Mouse (Mus musculus): ENCODE measurements around the gene Cflar. TPM values are rescaled to one million over a fixed set of nuclear protein-coding genes. Genes with fewer than 3 reads are reported as not detected.
"Not testable (repeated sequence)": the region's sequence is repeated elsewhere in the genome, so short reads cannot be mapped to it uniquely, and the experiment has no call there.

Cflar gene
- total RNA-seq, 2 experiments from 2014 or later = 25.1 to 30.1 TPM

DNA sequence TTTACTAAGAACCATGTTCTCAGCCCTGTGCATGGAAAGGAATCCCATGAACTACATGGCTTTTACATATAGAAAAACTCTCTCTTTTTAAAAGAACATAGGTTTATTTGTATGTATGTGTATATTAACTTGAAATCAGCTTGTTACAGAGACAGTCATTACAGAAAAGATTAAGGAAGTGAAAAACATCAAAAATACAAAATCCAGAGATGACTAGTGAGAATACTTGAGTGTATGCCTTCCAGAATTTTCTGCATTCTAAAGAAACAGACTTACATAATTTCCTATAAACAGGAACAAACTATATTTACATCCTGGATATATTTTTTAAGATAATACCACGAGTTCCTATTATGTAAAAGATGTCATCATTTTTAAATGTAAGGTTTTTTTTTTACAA, 17.6 kb upstream of the Cflar start:
- H3K4me3 ChIP-seq = no peak overlapping the region
- DNase-seq (ENCODE audit: extremely low spot score in 1 of 2, low spot score in 2 of 2) = no peak
- H3K27ac ChIP-seq = no peak overlapping the region
- intact Hi-C loops (cut with DNase I) = loop anchor here (10.0 kb wide), 1 partner anchor 189 kb away; the partner anchor contains the start of gene Orc2
- no peak for TF ChIP-seq CTCF (IDR thresholded peaks at IDR 0.05)

DNA sequence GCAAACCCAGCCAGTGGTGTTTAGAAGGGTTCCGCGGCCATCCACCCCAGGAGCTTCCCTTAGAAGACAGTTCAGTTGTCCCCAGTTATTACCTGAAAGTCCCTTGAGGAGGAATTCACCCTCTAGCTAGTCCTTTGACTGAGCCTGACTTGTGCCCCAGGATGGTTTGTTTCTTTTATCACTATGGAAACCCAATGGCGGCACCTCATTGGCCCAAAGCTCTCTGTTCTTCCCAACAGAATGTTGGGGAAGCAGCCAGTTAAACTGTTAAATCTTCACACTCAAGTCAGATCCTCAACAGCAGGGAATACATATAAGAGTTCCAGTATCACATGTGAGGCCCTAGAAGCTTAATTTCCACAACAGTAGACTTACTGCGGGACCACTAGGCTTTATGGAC, 15.5 kb upstream of the Cflar start, which contains the start of gene Als2cr12:
Gene Als2cr12, minus strand, starts transcription at position 180 of the 400 bp plus-strand sequence.
- intact Hi-C loops (cut with DNase I) = loop anchor here (10.0 kb wide), 1 partner anchor 191 kb away; the partner anchor contains the start of gene Orc2
- DNase-seq (ENCODE audit: extremely low spot score in 1 of 2, low spot score in 2 of 2); H3K27ac ChIP-seq; H3K4me3 ChIP-seq: not testable (repeated sequence)

DNA sequence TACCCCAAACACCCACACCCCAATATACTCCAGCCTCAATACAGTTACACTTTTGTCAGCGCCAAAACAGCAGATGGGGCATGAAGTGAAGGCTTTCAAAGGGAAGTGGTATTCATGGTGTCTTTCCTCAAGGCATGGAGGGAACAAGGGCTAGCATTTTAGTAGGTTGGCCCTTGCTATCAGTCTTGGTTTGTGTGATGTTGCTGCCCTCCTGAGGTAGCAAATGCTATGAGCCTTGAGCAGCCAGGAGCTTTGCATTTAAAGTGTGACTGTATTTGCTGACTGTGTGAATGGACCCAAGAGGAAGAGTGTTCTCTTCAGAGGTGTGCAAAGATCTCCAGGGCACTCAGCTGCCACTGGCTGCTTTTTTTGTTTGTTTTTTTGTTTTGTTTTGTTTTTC, 13.7 kb upstream of the Cflar start:
- intact Hi-C loops (cut with DNase I) = loop anchor here (10.0 kb wide), 1 partner anchor 193 kb away; the partner anchor contains the start of gene Orc2
- DNase-seq (ENCODE audit: extremely low spot score in 1 of 2, low spot score in 2 of 2) = peak in 1 of 2 experiments; percentile 32
- H3K27ac ChIP-seq, H3K4me3 ChIP-seq: not testable (repeated sequence)
- TF ChIP-seq CTCF (IDR thresholded peaks at IDR 0.05) = peak; percentile 49

DNA sequence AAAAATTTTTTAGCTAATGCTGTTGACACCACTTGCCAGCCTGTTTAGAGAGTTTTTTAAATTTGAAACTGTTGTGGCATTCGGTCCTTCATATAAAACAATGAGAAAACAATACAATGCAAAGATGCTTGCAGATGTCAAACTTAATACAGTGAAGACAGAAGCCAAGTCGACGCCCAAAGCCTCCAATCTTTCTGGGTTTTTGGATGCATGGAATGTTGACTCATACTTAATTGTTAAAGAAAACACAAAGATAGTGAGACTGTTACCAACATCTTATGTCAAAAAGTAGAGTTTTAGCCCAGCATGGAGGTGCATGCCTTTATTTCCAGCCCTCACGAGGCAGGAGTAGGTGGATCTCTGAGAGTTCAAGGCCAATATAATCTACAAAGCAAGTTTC, 12.5 kb upstream of the Cflar start:
- DNase-seq (ENCODE audit: extremely low spot score in 1 of 2, low spot score in 2 of 2) = no peak
- Histone ChIP-seq H3K27ac (no peak overlapping the region), H3K4me3 (no peak overlapping the region)
- no peak for TF ChIP-seq CTCF (IDR thresholded peaks at IDR 0.05)
- intact Hi-C loops (cut with DNase I) = loop anchor here (10.0 kb wide), 1 partner anchor 194 kb away; the partner anchor contains the start of gene Orc2

DNA sequence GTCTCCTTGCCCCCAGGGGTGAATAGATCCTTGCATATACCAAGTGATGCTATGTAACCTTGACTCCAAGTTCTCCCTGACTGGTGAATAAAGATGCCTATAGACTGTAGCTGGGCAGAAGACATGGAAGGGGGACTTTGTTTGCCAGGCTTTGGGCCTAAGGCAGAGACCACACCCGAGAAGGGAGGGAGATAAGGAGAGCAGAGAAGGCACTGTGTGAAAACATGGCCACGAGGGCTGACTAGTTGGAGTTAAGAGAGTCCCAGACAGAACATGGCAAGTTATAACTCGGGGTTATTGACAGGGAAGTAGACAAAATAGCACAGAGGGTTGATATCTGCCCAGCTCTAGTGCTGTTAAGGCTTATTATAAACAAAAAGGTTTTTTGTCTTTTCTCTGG, 11.3 kb upstream of the Cflar start:
- intact Hi-C loops (cut with DNase I) = loop anchor here (10.0 kb wide), 1 partner anchor 195 kb away; the partner anchor contains the start of gene Orc2
- DNase-seq (ENCODE audit: extremely low spot score in 1 of 2, low spot score in 2 of 2) = no peak
- Histone ChIP-seq H3K4me3 (no peak overlapping the region), H3K27ac (no peak overlapping the region)
- no peak for TF ChIP-seq CTCF (IDR thresholded peaks at IDR 0.05)

DNA sequence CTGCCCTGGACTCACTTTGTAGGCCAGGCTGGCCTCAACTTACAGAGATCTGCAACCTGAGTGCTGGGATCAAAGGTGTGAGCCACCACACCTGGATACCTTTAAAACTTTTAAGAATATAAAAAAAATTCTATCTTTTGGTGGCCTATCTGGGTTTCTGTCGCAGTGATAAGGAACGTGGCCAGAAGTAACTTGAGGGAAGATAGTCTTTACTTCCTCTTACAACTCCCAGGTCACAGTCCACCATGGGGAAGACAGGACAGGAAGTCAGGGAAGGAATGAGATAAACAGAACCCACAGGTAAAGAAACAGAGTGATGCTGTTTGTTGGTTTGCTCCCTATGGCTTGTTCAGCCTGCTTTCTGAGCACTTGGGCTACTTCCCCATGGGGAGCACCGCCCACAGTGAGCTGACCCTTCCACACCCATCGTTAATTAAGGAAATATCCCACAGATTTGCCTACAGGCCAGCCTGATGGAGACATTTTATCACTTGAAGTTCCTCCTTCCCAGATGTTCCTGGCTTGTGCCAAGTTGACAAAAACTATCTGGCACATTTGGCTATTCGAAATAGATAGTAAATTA, 10.6 kb upstream of the Cflar start:
- intact Hi-C loops (cut with DNase I); H3K27ac ChIP-seq; H3K4me3 ChIP-seq; DNase-seq (ENCODE audit: extremely low spot score in 1 of 2, low spot score in 2 of 2): not testable (repeated sequence)

DNA sequence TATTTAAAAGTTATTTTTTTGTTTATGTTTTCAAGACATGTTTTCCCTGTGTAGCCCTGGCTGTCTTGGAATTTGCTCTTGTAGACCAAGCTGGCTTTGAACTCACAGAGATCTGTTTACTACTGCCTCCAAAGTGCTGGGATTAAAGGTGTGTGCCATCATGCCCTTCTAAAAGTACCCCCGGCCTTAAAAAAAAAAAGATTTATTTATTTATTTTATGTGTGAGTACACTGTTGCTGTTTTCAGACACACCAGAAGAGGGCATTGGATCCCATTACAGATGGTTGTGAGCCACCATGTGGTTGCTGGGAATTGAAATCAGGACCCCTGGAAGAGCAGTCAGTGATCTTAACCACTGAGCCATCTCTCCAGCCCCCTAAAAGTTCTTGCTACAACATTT, 1.3 kb upstream of the Cflar start:
- TF ChIP-seq CTCF (IDR thresholded peaks at IDR 0.05) = peak; percentile 2; the same call in 1 of the 2 replicates
- H3K27ac ChIP-seq; DNase-seq (ENCODE audit: extremely low spot score in 1 of 2, low spot score in 2 of 2); intact Hi-C loops (cut with DNase I); H3K4me3 ChIP-seq: not testable (repeated sequence)

DNA sequence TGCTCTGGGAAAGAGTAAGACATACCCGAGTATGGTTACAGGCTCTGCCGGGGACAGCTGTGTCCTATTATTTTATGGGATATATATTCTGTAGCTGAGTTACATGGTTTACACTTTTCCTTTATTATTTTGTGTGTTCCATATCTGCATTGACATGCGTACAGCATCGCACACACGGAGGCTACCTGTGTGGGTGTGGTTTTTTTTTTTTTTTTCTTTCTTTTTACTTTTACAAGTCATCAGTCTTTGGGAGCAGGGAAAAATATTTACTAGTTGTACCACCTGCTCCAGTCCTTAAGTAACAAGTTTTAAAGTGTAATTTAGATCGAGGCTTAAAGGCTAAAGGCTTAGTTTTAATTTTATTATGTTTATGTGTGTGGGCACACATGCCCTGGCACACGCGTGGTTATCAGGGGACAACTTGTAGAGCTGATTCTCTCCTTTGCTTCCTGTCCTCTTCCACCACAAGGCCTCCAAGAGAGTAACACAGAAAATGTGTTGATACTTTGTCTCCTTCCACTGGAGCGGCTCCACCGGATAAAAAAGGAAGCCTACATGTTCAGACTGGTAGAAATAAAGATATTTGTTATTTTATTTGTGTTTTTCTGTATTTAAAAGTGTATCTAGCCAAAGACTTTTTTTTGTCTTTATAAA, 470 bp upstream of the Cflar start:
- intact Hi-C loops (cut with DNase I) = no loop called here
- Histone ChIP-seq H3K27ac (peak overlapping the region; percentile 86), H3K4me3 (peak overlapping the region; percentile 58)
- no peak for TF ChIP-seq CTCF (IDR thresholded peaks at IDR 0.05)
- no peak for DNase-seq (ENCODE audit: extremely low spot score in 1 of 2, low spot score in 2 of 2)

DNA sequence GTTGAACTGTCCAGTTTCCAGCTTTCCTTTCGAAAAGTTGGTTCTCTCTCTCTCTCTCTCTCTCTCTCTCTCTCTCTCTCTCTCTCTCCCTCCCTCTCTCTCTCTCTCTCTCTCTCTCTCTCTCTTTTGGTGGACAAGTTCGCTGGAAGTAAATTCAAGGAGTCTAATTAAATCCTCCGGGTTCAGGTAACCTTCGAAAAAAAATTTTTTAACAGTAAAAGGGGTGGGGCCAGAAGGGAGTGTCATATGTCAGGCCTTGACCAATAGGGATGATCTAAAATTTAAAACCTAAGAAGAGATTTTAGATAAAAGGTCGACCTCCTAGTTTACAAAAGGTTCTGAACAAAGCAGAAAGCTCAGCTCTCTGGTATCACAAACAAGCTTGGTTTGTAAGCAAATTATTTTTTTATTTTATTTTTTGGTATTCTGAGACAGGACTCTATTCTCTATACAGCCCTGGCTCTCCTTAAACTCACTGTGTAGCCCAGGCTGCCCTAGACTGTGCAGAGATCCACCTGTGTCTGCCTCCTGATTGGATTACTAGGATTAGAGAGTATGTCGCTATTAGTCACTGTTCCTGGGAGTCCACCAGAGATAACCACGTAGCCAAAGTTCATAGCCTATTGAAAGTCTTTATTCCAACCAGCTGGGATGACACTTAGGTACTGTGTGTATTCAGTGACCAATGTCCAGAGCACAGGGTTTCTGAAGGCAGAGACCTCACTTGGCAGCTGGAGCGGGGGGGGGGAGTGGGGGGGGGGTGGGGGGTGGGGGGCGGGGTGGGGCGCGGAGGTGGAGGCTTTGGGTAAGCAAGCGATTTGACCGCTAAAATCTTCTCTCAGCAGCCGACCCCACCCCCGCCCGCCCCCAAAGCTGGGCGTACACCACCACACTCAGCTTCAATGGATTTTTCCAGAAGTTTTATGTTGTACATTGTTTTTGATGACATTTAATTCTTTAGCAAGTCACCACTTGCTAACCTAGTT, 1.1 kb downstream of the Cflar start:
- no peak for DNase-seq (ENCODE audit: extremely low spot score in 1 of 2, low spot score in 2 of 2)
- intact Hi-C loops (cut with DNase I) = loop anchor here (1.0 to 2.0 kb wide), 2 partner anchors 27 to 60 kb away; no protein-coding TSS in a partner anchor
- TF ChIP-seq CTCF (IDR thresholded peaks at IDR 0.05) = no peak
- Histone ChIP-seq H3K27ac (peak overlapping the region; percentile 93), H3K4me3 (peak overlapping the region; percentile 58)

DNA sequence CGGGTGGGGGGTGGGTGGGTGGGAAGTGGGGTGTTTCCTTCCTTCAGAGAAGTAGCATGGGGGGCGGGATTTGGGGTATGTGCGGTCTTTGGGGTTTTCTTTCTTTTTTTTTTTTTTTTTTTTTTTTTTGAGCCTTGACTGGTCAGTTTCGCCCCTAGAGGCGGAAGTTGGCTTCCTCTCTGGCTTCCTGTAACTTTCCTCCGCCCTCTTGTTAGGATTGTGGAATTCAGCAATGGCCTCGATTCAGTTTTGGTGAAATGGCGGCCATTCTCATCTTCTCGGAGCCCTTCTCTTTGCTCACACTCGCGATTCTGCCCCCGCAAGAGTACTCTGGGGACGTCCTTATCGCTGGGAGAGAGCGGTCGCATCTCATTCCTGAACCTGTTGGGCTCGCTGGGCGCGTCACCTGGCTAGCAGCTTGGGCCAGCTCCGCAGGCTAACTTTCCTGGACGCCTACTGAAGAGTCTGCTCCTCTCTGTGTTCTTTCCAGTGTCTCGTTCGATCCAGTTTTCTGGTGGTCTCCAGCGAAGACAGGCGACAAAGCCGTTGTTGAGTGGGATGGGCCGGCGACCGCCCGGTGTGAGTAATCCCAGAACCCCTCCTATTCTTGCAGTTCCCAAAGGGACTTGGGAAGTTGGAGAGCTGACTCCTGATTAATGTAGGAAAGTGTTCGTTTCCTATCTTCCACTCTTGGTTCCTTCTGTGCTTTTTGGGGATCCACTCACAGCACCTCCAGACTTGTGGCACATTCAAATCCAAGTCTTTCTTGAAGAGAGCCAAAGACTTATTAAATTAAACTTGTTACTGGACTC, 2.0 kb downstream of the Cflar start:
- peak; percentile 17 for TF ChIP-seq CTCF (IDR thresholded peaks at IDR 0.05)
- DNase-seq (ENCODE audit: extremely low spot score in 1 of 2, low spot score in 2 of 2) = peak; percentile 31 to 41
- H3K4me3 ChIP-seq = peak overlapping the region; percentile 58
- intact Hi-C loops (cut with DNase I) = loop anchor here (1.0 to 2.0 kb wide), 2 partner anchors 26 to 60 kb away; no protein-coding TSS in a partner anchor
- peak overlapping the region; percentile 93 for H3K27ac ChIP-seq

DNA sequence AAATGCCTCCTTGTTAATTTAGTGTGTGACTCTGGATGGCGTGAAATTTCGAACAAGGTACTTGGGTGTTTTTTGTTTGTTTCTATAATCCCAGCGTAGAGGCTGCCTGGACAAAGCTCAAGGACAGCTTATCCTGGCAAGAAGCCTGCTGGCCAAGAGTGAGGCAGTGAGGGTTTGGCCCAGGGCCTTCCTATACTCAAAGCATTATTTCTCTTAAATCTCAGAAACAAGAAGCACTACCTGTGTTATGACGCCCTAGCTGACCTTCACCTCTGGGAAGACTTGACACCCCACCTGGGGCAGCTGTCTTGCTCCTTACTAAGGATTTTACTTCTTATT, 2.6 kb downstream of the Cflar start:
- Histone ChIP-seq H3K27ac (peak overlapping the region; percentile 93), H3K4me3 (peak overlapping the region; percentile 58)
- intact Hi-C loops (cut with DNase I) = loop anchor here (1.0 to 2.0 kb wide), 2 partner anchors 25 to 61 kb away; no protein-coding TSS in a partner anchor
- DNase-seq (ENCODE audit: extremely low spot score in 1 of 2, low spot score in 2 of 2) = peak; percentile 31 to 34
- no peak for TF ChIP-seq CTCF (IDR thresholded peaks at IDR 0.05)

Measured in left cerebral cortex, adult 2 months (tissue).